Mouse (Mus musculus) CD8-positive naive resting alpha-beta T cell, adult 57 days (primary cell): ENCODE results near the gene Gm3252. TPM values are rescaled to one million over a fixed set of nuclear protein-coding genes. Genes with fewer than 3 reads are reported as not detected.

ENCODE experiments used
- total RNA-seq: library from RNA; stranded (reverse); gene quantifications from one replicate; pipeline ENCODE4 v1.2.4, GENCODE M21; 2023

The Gm3252 gene
- total RNA-seq: not detected

GRCm38 (mm10) chr14:4726038-4726880, at the start of gene Gm3252:
Gene Gm3252 (plus strand): TSS chr14:4726775.

DNA sequence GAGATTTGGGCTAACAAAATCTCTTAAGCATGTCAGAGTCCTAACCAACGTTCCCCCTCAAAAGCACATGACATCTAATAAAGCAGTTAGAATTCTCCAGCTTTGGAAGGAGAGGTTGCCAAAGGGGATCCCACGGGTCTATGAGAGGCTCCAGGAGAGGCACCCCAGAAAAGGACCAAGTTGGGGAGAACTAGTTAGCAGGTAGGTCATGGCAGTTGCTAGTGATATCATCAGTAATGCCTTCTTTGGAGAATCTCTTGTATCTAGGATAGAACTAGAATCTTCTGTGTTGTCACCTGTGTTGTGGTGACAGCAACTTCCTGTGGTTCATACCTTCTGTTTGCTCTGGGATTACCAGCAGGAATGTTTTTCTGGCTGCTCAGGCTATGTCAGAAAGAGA, 17.6 kb upstream of the Gm3252 start, which contains the start of gene Gm7876:
Gene Gm7876 (plus strand): TSS at position 301 of the 400 bp plus-strand sequence.

GRCm38 (mm10) chr14:4776037-4776436, 49.5 kb downstream of the Gm3252 start, which contains the start of gene Gm9602:
Gene Gm9602 (plus strand): TSS chr14:4776337.

Other genes starting within 250 kb of the Gm3252 start
- not detected for gene Gm3182, start 245.0 kb upstream of the Gm3252 start, total RNA-seq
- not detected for gene Gm3047, start 171.4 kb upstream of the Gm3252 start, total RNA-seq
- not detected for gene Gm8159, start 94.4 kb upstream of the Gm3252 start, total RNA-seq
- gene Gm3239, start 62.6 kb upstream of the Gm3252 start, total RNA-seq: 0.34 TPM
- gene Gm7876, start 17.5 kb upstream of the Gm3252 start, total RNA-seq: not detected
- not detected for gene Gm9602, start 49.6 kb downstream of the Gm3252 start, total RNA-seq
- gene Gm3269, start 111.3 kb downstream of the Gm3252 start, total RNA-seq: not detected
- not detected for gene Gm3264, start 128.8 kb downstream of the Gm3252 start, total RNA-seq
- gene Gm3278, start 165.6 kb downstream of the Gm3252 start, total RNA-seq: not detected